Mouse (Mus musculus): ENCODE results near the gene Eif4g3. TPM values are rescaled to one million over a fixed set of nuclear protein-coding genes. Genes with fewer than 3 reads are reported as not detected.

Gene Eif4g3
- polyA plus RNA-seq, 1 experiment from 2014 or later, result 37.0 TPM

GRCm38 (mm10) chr4:138065593-138066169, 72.9 kb downstream of the Eif4g3 start:
- peaks cover 42% of the 10 kb centered on the region for H3K36me3 ChIP-seq (ENCODE audit: control insufficient read depth, insufficient read depth, low read length)
- no peak overlapping the region for H3K4me2 ChIP-seq (ENCODE audit: low read length)
- DNase-seq (ENCODE audit: low spot score) (no peak), ATAC-seq (replicated peaks; ENCODE audit: low FRiP score, low TSS enrichment, low read depth) (no peak)
- no peaks in the 10 kb centered on the region for H3K27me3 ChIP-seq (replicated peaks; ENCODE audit: control insufficient read depth, insufficient read depth, low read length)
- H3K9ac ChIP-seq (ENCODE audit: low read length), result no peak overlapping the region
- no peak overlapping the region for H3K27ac ChIP-seq (ENCODE audit: low read depth)
- no peak overlapping the region for H3K4me3 ChIP-seq (ENCODE audit: low read depth, low read length)
- WGBS, result 84% methylated on average over 4 of the region's 4 CpGs
- H3K9me3 ChIP-seq (ENCODE audit: control insufficient read depth, low read length), result no peaks in the 10 kb centered on the region
- H3K4me1 ChIP-seq (replicated peaks; ENCODE audit: control insufficient read depth, insufficient read depth, low read length), result no peaks in the 10 kb centered on the region

GRCm38 (mm10) chr4:138066421-138066820, 73.6 kb downstream of the Eif4g3 start:
- no peaks in the 10 kb centered on the region for H3K4me1 ChIP-seq (replicated peaks; ENCODE audit: control insufficient read depth, insufficient read depth, low read length)
- DNase-seq (ENCODE audit: low spot score) (no peak), ATAC-seq (replicated peaks; ENCODE audit: low FRiP score, low TSS enrichment, low read depth) (no peak)
- no peaks in the 10 kb centered on the region for H3K27me3 ChIP-seq (replicated peaks; ENCODE audit: control insufficient read depth, insufficient read depth, low read length)
- H3K36me3 ChIP-seq (ENCODE audit: control insufficient read depth, insufficient read depth, low read length), result peaks cover 38% of the 10 kb centered on the region
- H3K4me2 ChIP-seq (ENCODE audit: low read length), result no peak overlapping the region
- H3K9me3 ChIP-seq (ENCODE audit: control insufficient read depth, low read length), result no peaks in the 10 kb centered on the region
- WGBS, result 90% methylated on average over 7 of the region's 7 CpGs
- no peak overlapping the region for H3K27ac ChIP-seq (ENCODE audit: low read depth)
- H3K4me3 ChIP-seq (ENCODE audit: low read depth, low read length), result no peak overlapping the region
- H3K9ac ChIP-seq (ENCODE audit: low read length), result no peak overlapping the region

GRCm38 (mm10) chr4:138067858-138068257, 75.0 kb downstream of the Eif4g3 start:
- 83% methylated on average over 3 of the region's 3 CpGs for WGBS
- Histone ChIP-seq H3K9ac (ENCODE audit: low read length) (no peak overlapping the region), H3K27me3 (replicated peaks; ENCODE audit: control insufficient read depth, insufficient read depth, low read length) (no peaks in the 10 kb centered on the region), H3K9me3 (ENCODE audit: control insufficient read depth, low read length) (no peaks in the 10 kb centered on the region), H3K27ac (ENCODE audit: low read depth) (no peak overlapping the region), H3K36me3 (ENCODE audit: control insufficient read depth, insufficient read depth, low read length) (peaks cover 34% of the 10 kb centered on the region), H3K4me3 (ENCODE audit: low read depth, low read length) (no peak overlapping the region), H3K4me2 (ENCODE audit: low read length) (no peak overlapping the region), H3K4me1 (replicated peaks; ENCODE audit: control insufficient read depth, insufficient read depth, low read length) (no peaks in the 10 kb centered on the region)
- ATAC-seq (replicated peaks; ENCODE audit: low FRiP score, low TSS enrichment, low read depth), result no peak
- no peak for DNase-seq (ENCODE audit: low spot score)

- no peaks in the 10 kb centered on the region for H3K27me3 ChIP-seq (replicated peaks; ENCODE audit: control insufficient read depth, insufficient read depth, low read length)
- H3K36me3 ChIP-seq (ENCODE audit: control insufficient read depth, insufficient read depth, low read length), result peaks cover 29% of the 10 kb centered on the region
- no peak overlapping the region for H3K9ac ChIP-seq (ENCODE audit: low read length)
- no peaks in the 10 kb centered on the region for H3K9me3 ChIP-seq (ENCODE audit: control insufficient read depth, low read length)
- WGBS, result 61% methylated on average over 2 of the region's 2 CpGs
- ATAC-seq (replicated peaks; ENCODE audit: low FRiP score, low TSS enrichment, low read depth), result no peak
- no peak for DNase-seq (ENCODE audit: low spot score)
- H3K4me3 ChIP-seq (ENCODE audit: low read depth, low read length), result no peak overlapping the region
- no peak overlapping the region for H3K27ac ChIP-seq (ENCODE audit: low read depth)
- H3K4me1 ChIP-seq (replicated peaks; ENCODE audit: control insufficient read depth, insufficient read depth, low read length), result no peaks in the 10 kb centered on the region
- H3K4me2 ChIP-seq (ENCODE audit: low read length), result no peak overlapping the region
Observed at GRCm38 (mm10) chr4:138068598-138068997, 75.8 kb downstream of the Eif4g3 start.

- Histone ChIP-seq H3K9ac (ENCODE audit: low read length) (no peak overlapping the region), H3K27ac (ENCODE audit: low read depth) (no peak overlapping the region), H3K27me3 (replicated peaks; ENCODE audit: control insufficient read depth, insufficient read depth, low read length) (no peaks in the 10 kb centered on the region), H3K4me3 (ENCODE audit: low read depth, low read length) (no peak overlapping the region), H3K9me3 (ENCODE audit: control insufficient read depth, low read length) (no peaks in the 10 kb centered on the region), H3K4me2 (ENCODE audit: low read length) (no peak overlapping the region), H3K4me1 (replicated peaks; ENCODE audit: control insufficient read depth, insufficient read depth, low read length) (no peaks in the 10 kb centered on the region), H3K36me3 (ENCODE audit: control insufficient read depth, insufficient read depth, low read length) (peaks cover 28% of the 10 kb centered on the region)
- ATAC-seq (replicated peaks; ENCODE audit: low FRiP score, low TSS enrichment, low read depth), result no peak
- WGBS, result 88% methylated on average over 4 of the region's 4 CpGs
- DNase-seq (ENCODE audit: low spot score), result no peak
Observed at GRCm38 (mm10) chr4:138069371-138069770, 76.5 kb downstream of the Eif4g3 start.

GRCm38 (mm10) chr4:138071497-138071896, 78.7 kb downstream of the Eif4g3 start:
- H3K4me3 ChIP-seq (ENCODE audit: low read depth, low read length), result no peak overlapping the region
- no peaks in the 10 kb centered on the region for H3K4me1 ChIP-seq (replicated peaks; ENCODE audit: control insufficient read depth, insufficient read depth, low read length)
- no peak overlapping the region for H3K9ac ChIP-seq (ENCODE audit: low read length)
- no peak overlapping the region for H3K27ac ChIP-seq (ENCODE audit: low read depth)
- ATAC-seq (replicated peaks; ENCODE audit: low FRiP score, low TSS enrichment, low read depth), result no peak
- no peak overlapping the region for H3K4me2 ChIP-seq (ENCODE audit: low read length)
- H3K27me3 ChIP-seq (replicated peaks; ENCODE audit: control insufficient read depth, insufficient read depth, low read length), result no peaks in the 10 kb centered on the region
- no peak for DNase-seq (ENCODE audit: low spot score)
- H3K9me3 ChIP-seq (ENCODE audit: control insufficient read depth, low read length), result no peaks in the 10 kb centered on the region
- peaks cover 24% of the 10 kb centered on the region for H3K36me3 ChIP-seq (ENCODE audit: control insufficient read depth, insufficient read depth, low read length)
- 61% methylated on average over 6 of the region's 6 CpGs for WGBS

- Histone ChIP-seq H3K4me2 (ENCODE audit: low read length) (no peak overlapping the region), H3K9me3 (ENCODE audit: control insufficient read depth, low read length) (no peaks in the 10 kb centered on the region), H3K36me3 (ENCODE audit: control insufficient read depth, insufficient read depth, low read length) (peaks cover 16% of the 10 kb centered on the region; the same call in 1 of the 2 replicates), H3K27ac (ENCODE audit: low read depth) (no peak overlapping the region), H3K9ac (ENCODE audit: low read length) (no peak overlapping the region), H3K4me3 (ENCODE audit: low read depth, low read length) (no peak overlapping the region), H3K4me1 (replicated peaks; ENCODE audit: control insufficient read depth, insufficient read depth, low read length) (no peaks in the 10 kb centered on the region), H3K27me3 (replicated peaks; ENCODE audit: control insufficient read depth, insufficient read depth, low read length) (no peaks in the 10 kb centered on the region)
- DNase-seq (ENCODE audit: low spot score) (no peak), ATAC-seq (replicated peaks; ENCODE audit: low FRiP score, low TSS enrichment, low read depth) (no peak)
- 93% methylated on average over 11 of the region's 11 CpGs for WGBS
Observed at GRCm38 (mm10) chr4:138073086-138073485, 80.3 kb downstream of the Eif4g3 start.

GRCm38 (mm10) chr4:138073531-138073930, 80.7 kb downstream of the Eif4g3 start:
- H3K9me3 ChIP-seq (ENCODE audit: control insufficient read depth, low read length), result no peaks in the 10 kb centered on the region
- no peak overlapping the region for H3K9ac ChIP-seq (ENCODE audit: low read length)
- no peak overlapping the region for H3K4me2 ChIP-seq (ENCODE audit: low read length)
- no peak overlapping the region for H3K27ac ChIP-seq (ENCODE audit: low read depth)
- DNase-seq (ENCODE audit: low spot score) (no peak), ATAC-seq (replicated peaks; ENCODE audit: low FRiP score, low TSS enrichment, low read depth) (no peak)
- H3K36me3 ChIP-seq (ENCODE audit: control insufficient read depth, insufficient read depth, low read length), result peaks cover 16% of the 10 kb centered on the region; the same call in 1 of the 2 replicates
- H3K27me3 ChIP-seq (replicated peaks; ENCODE audit: control insufficient read depth, insufficient read depth, low read length), result no peaks in the 10 kb centered on the region
- 84% methylated on average over 7 of the region's 7 CpGs for WGBS
- H3K4me1 ChIP-seq (replicated peaks; ENCODE audit: control insufficient read depth, insufficient read depth, low read length), result no peaks in the 10 kb centered on the region
- no peak overlapping the region for H3K4me3 ChIP-seq (ENCODE audit: low read depth, low read length)

GRCm38 (mm10) chr4:138074896-138075584, 82.2 kb downstream of the Eif4g3 start:
- Histone ChIP-seq H3K9me3 (ENCODE audit: control insufficient read depth, low read length) (no peaks in the 10 kb centered on the region), H3K4me2 (ENCODE audit: low read length) (no peak overlapping the region), H3K36me3 (ENCODE audit: control insufficient read depth, insufficient read depth, low read length) (peaks cover 16% of the 10 kb centered on the region; the same call in 1 of the 2 replicates), H3K27ac (ENCODE audit: low read depth) (no peak overlapping the region), H3K4me3 (ENCODE audit: low read depth, low read length) (no peak overlapping the region), H3K27me3 (replicated peaks; ENCODE audit: control insufficient read depth, insufficient read depth, low read length) (no peaks in the 10 kb centered on the region), H3K4me1 (replicated peaks; ENCODE audit: control insufficient read depth, insufficient read depth, low read length) (no peaks in the 10 kb centered on the region), H3K9ac (ENCODE audit: low read length) (no peak overlapping the region)
- ATAC-seq (replicated peaks; ENCODE audit: low FRiP score, low TSS enrichment, low read depth) (no peak), DNase-seq (ENCODE audit: low spot score) (no peak)
- 66% methylated on average over 6 of the region's 6 CpGs for WGBS
